Mouse (Mus musculus) liver, embryonic 16.5 days (tissue): Measurements from ENCODE around the gene Ppp2r3a. TPM values are rescaled to one million over a fixed set of nuclear protein-coding genes. Genes with fewer than 3 reads are reported as not detected.

Source experiments
- ATAC-seq: fragments of 200-750 bp; cut with Nextera tagmentation; 2 replicates; pipeline ENCODE4 v1.8.0; 2017; ENCODE audit warnings: low read depth, mild to moderate bottlenecking, moderate number of reproducible peaks, moderate library complexity
- H3K27ac ChIP-seq: fragments of 300-500 bp; sonication (generic); 2 replicates; pipeline ENCODE4 v1.5.1; 2014; ENCODE audit warnings: mild to moderate bottlenecking, low read length
- H3K27me3 ChIP-seq: fragments of 300-500 bp; sonication (generic); 2 replicates; pipeline ENCODE4 v1.6.1; 2014; ENCODE audit warnings: low read depth, low read length, mixed read lengths; ENCODE audit not compliant: control insufficient read depth, insufficient read depth
- H3K36me3 ChIP-seq: fragments of 300-500 bp; sonication (generic); 2 replicates; pipeline ENCODE4 v1.6.1; 2014; ENCODE audit warnings: mild to moderate bottlenecking; ENCODE audit not compliant: control insufficient read depth, insufficient read depth
- H3K4me1 ChIP-seq: fragments of 300-500 bp; sonication (generic); 2 replicates; pipeline ENCODE4 v1.6.1; 2014; ENCODE audit warnings: low read depth, low read length, mixed read lengths; ENCODE audit not compliant: control insufficient read depth
- H3K4me2 ChIP-seq: fragments of 300-500 bp; sonication (generic); 2 replicates; pipeline ENCODE4 v1.6.1; 2014; ENCODE audit warnings: low read depth, low read length, mixed read lengths
- H3K4me3 ChIP-seq: fragments of 300-500 bp; sonication (generic); 2 replicates; pipeline ENCODE4 v1.5.1; 2014; ENCODE audit warnings: low read depth, mild to moderate bottlenecking, low read length
- H3K9ac ChIP-seq: fragments of 300-500 bp; sonication (generic); 2 replicates; pipeline ENCODE4 v1.6.1; 2014; ENCODE audit warnings: low read depth, low read length
- H3K9me3 ChIP-seq: fragments of 300-500 bp; sonication (generic); replicated peaks from 2 replicates; pipeline ENCODE4 v1.6.1; 2016; ENCODE audit warnings: low read length; ENCODE audit not compliant: control insufficient read depth
- WGBS: fragments of 180-500 bp; shearing (Covaris S2); extraction: QIAGEN DNeasy Blood & Tissue Kit; methylation state at CpG from one replicate; pipeline ENCODE4 v1.1.7; 2014; ENCODE audit not compliant: insufficient replicate concordance; 5-methylcytosine and 5-hydroxymethylcytosine counted together
- polyA plus RNA-seq: library from polyadenylated mRNA; unstranded; fragments of >200 nt; fragmentation: Nextera tagmentation; extraction: Ambion mirVana; gene quantifications from 2 replicates; pipeline ENCODE4 v1.2.1, GENCODE M21; 2015

The Ppp2r3a gene
- polyA plus RNA-seq, 1 experiment from 2014 or later, result 4.5 TPM

GRCm38 (mm10) chr9:101282651-101283050 lies 31.1 kb upstream of the Ppp2r3a start:
- Histone ChIP-seq H3K4me1 (no peaks in the 10 kb centered on the region), H3K9me3 (no peaks in the 10 kb centered on the region), H3K27ac (no peak overlapping the region), H3K4me3 (no peak overlapping the region), H3K4me2 (no peak overlapping the region), H3K27me3 (no peaks in the 10 kb centered on the region), H3K36me3 (no peaks in the 10 kb centered on the region), H3K9ac (no peak overlapping the region)
- WGBS, result 63% methylated on average over 6 of the region's 6 CpGs
- ATAC-seq, result no peak

- H3K4me2 ChIP-seq, result no peak overlapping the region
- no peaks in the 10 kb centered on the region for H3K36me3 ChIP-seq
- ATAC-seq, result no peak
- no peak overlapping the region for H3K9ac ChIP-seq
- H3K4me3 ChIP-seq, result no peak overlapping the region
- no peak overlapping the region for H3K27ac ChIP-seq
- no peaks in the 10 kb centered on the region for H3K27me3 ChIP-seq
- no peaks in the 10 kb centered on the region for H3K4me1 ChIP-seq
- H3K9me3 ChIP-seq, result no peaks in the 10 kb centered on the region
- WGBS, result 64% methylated on average over 4 of the region's 4 CpGs
Measured at GRCm38 (mm10) chr9:101281906-101282305, 30.3 kb upstream of the Ppp2r3a start.

GRCm38 (mm10) chr9:101281326-101281725 lies 29.7 kb upstream of the Ppp2r3a start:
- Histone ChIP-seq H3K27me3 (no peaks in the 10 kb centered on the region), H3K4me1 (no peaks in the 10 kb centered on the region), H3K27ac (no peak overlapping the region), H3K4me3 (no peak overlapping the region), H3K4me2 (no peak overlapping the region), H3K9me3 (no peaks in the 10 kb centered on the region), H3K36me3 (no peaks in the 10 kb centered on the region), H3K9ac (no peak overlapping the region)
- 79% methylated on average over 11 of the region's 11 CpGs for WGBS
- no peak for ATAC-seq

- Histone ChIP-seq H3K27me3 (no peaks in the 10 kb centered on the region), H3K9ac (no peak overlapping the region), H3K4me1 (no peaks in the 10 kb centered on the region), H3K4me3 (no peak overlapping the region), H3K36me3 (no peaks in the 10 kb centered on the region), H3K4me2 (no peak overlapping the region), H3K27ac (no peak overlapping the region), H3K9me3 (no peaks in the 10 kb centered on the region)
- no peak for ATAC-seq
- 71% methylated on average over 6 of the region's 6 CpGs for WGBS
Measured at GRCm38 (mm10) chr9:101280867-101281266, 29.3 kb upstream of the Ppp2r3a start.

GRCm38 (mm10) chr9:101280211-101280610 lies 28.6 kb upstream of the Ppp2r3a start:
- no peaks in the 10 kb centered on the region for H3K4me1 ChIP-seq
- no peaks in the 10 kb centered on the region for H3K9me3 ChIP-seq
- H3K9ac ChIP-seq, result no peak overlapping the region
- no peaks in the 10 kb centered on the region for H3K36me3 ChIP-seq
- no peak for ATAC-seq
- H3K27me3 ChIP-seq, result no peaks in the 10 kb centered on the region
- no peak overlapping the region for H3K4me2 ChIP-seq
- no peak overlapping the region for H3K4me3 ChIP-seq
- no peak overlapping the region for H3K27ac ChIP-seq
- 61% methylated on average over 10 of the region's 10 CpGs for WGBS

- WGBS, result 67% methylated on average over 7 of the region's 7 CpGs
- no peak for ATAC-seq
Measured at GRCm38 (mm10) chr9:101272715-101273114, 21.1 kb upstream of the Ppp2r3a start.

GRCm38 (mm10) chr9:101270020-101270419 lies 18.4 kb upstream of the Ppp2r3a start:
- H3K4me3 ChIP-seq, result no peak overlapping the region
- no peaks in the 10 kb centered on the region for H3K9me3 ChIP-seq
- no peak overlapping the region for H3K4me2 ChIP-seq
- ATAC-seq, result no peak
- no peaks in the 10 kb centered on the region for H3K4me1 ChIP-seq
- no peak overlapping the region for H3K27ac ChIP-seq
- H3K9ac ChIP-seq, result no peak overlapping the region
- no peaks in the 10 kb centered on the region for H3K27me3 ChIP-seq
- 54% methylated on average over 5 of the region's 5 CpGs for WGBS
- no peaks in the 10 kb centered on the region for H3K36me3 ChIP-seq

More at GRCm38 (mm10) chr9:101272715-101273114, 21.1 kb upstream of the Ppp2r3a start:
- no peaks in the 10 kb centered on the region for H3K36me3 ChIP-seq
- no peaks in the 10 kb centered on the region for H3K4me1 ChIP-seq
- no peak overlapping the region for H3K4me2 ChIP-seq
- no peaks in the 10 kb centered on the region for H3K27me3 ChIP-seq
- no peak overlapping the region for H3K9ac ChIP-seq
- H3K4me3 ChIP-seq, result no peak overlapping the region
- H3K27ac ChIP-seq, result no peak overlapping the region
- no peaks in the 10 kb centered on the region for H3K9me3 ChIP-seq

- ATAC-seq, result no peak
- WGBS, result 58% methylated on average over 8 of the region's 8 CpGs
- Histone ChIP-seq H3K27ac (no peak overlapping the region), H3K9ac (no peak overlapping the region), H3K4me1 (no peaks in the 10 kb centered on the region; the same call in none of the 2 replicates), H3K4me3 (no peak overlapping the region), H3K9me3 (no peaks in the 10 kb centered on the region), H3K27me3 (no peaks in the 10 kb centered on the region), H3K36me3 (no peaks in the 10 kb centered on the region), H3K4me2 (no peak overlapping the region)
Measured at GRCm38 (mm10) chr9:101266043-101266442, 14.4 kb upstream of the Ppp2r3a start.

- no peak overlapping the region for H3K27ac ChIP-seq
- WGBS, result 66% methylated on average over 6 of the region's 6 CpGs
Measured at GRCm38 (mm10) chr9:101265546-101265945, 14.0 kb upstream of the Ppp2r3a start.

More at GRCm38 (mm10) chr9:101265546-101265945, 14.0 kb upstream of the Ppp2r3a start:
- Histone ChIP-seq H3K4me1 (no peaks in the 10 kb centered on the region; the same call in none of the 2 replicates), H3K4me3 (no peak overlapping the region), H3K9ac (no peak overlapping the region), H3K36me3 (no peaks in the 10 kb centered on the region), H3K4me2 (no peak overlapping the region), H3K27me3 (no peaks in the 10 kb centered on the region), H3K9me3 (no peaks in the 10 kb centered on the region)
- no peak for ATAC-seq
